Mouse (Mus musculus) heart, adult 2 months (tissue): ENCODE data around the gene Fdxacb1. TPM values are rescaled to one million over a fixed set of nuclear protein-coding genes. Genes with fewer than 3 reads are reported as not detected.

Experiments
- DNase-seq, 2 experiments: peaks; one replicate each; pipeline ENCODE4 v3.0.0; 2021
- H3K27ac ChIP-seq: fragments of 200-600 bp; 2 replicates; pipeline ENCODE4 v1.8.1; 2022
- H3K27me3 ChIP-seq: fragments of 200-500 bp; 2 replicates; pipeline ENCODE4 v1.6.1; 2012; ENCODE audit warnings: mild to moderate bottlenecking, low read length, inconsistent platforms, mixed read lengths; ENCODE audit not compliant: control insufficient read depth, insufficient read depth
- H3K36me3 ChIP-seq: fragments of 200-500 bp; 2 replicates; pipeline ENCODE4 v1.6.1; 2012; ENCODE audit warnings: low read length, inconsistent platforms; ENCODE audit not compliant: control insufficient read depth, insufficient read depth
- H3K4me1 ChIP-seq: fragments of 200-500 bp; 2 replicates; pipeline ENCODE4 v1.6.1; 2011; ENCODE audit warnings: low read length; ENCODE audit not compliant: control insufficient read depth, insufficient read depth
- H3K4me3 ChIP-seq: fragments of 200-600 bp; 2 replicates; pipeline ENCODE4 v1.8.1; 2022
- H3K79me2 ChIP-seq: fragments of 200-500 bp; replicated peaks from 2 replicates; pipeline ENCODE4 v1.6.1; 2012; ENCODE audit warnings: mild to moderate bottlenecking, inconsistent platforms, low read length, moderate library complexity, mixed read lengths; ENCODE audit not compliant: control insufficient read depth, insufficient read depth
- H3K9ac ChIP-seq: fragments of 200-500 bp; 2 replicates; pipeline ENCODE4 v1.6.1; 2012; ENCODE audit warnings: low read depth, mild to moderate bottlenecking, control low read depth, inconsistent platforms, low read length, mixed read lengths
- CTCF ChIP-seq: fragments of 200-600 bp; IDR thresholded peaks from 2 replicates; pipeline ENCODE4 v1.8.1; 2022; ENCODE audit warnings: antibody characterized with exemption, mild to moderate bottlenecking, moderate library complexity
- EP300 ChIP-seq: fragments of 200-500 bp; IDR thresholded peaks from 2 replicates; pipeline ENCODE4 v1.6.1; 2011; ENCODE audit warnings: low read depth, low read length, control low read depth; ENCODE audit not compliant: insufficient read depth
- POLR2A ChIP-seq: fragments of 200-500 bp; IDR thresholded peaks from 2 replicates; pipeline ENCODE4 v1.6.1; 2011; ENCODE audit warnings: mild to moderate bottlenecking, low read depth, low read length, control low read depth; ENCODE audit not compliant: insufficient read depth
- WGBS: fragments of 180-500 bp; shearing (Covaris S2); methylation state at CpG from one replicate; pipeline ENCODE4 v1.1.7; 2018; 5-methylcytosine and 5-hydroxymethylcytosine counted together
- intact Hi-C: fragments of 180-260 bp; cut with DNase I; formaldehyde crosslinking; loops from one replicate; pipeline ENCODE4 v1.15.1; 2025
- polyA plus RNA-seq: library from polyadenylated mRNA; depleted of rRNA; stranded (reverse); fragments of >200 nt; gene quantifications from 2 replicates; pipeline ENCODE4 v1.2.3, GENCODE M21; 2012; rRNA removed
- total RNA-seq, 2 experiments: library from RNA; stranded (reverse); gene quantifications; 2 replicates each; pipeline ENCODE4 v1.2.3; 2021

The Fdxacb1 gene
- total and polyA plus RNA-seq, 3 experiments = 3.4 to 5.1 (median 4.7) TPM

GRCm38 (mm10) chr9:50813796-50814195, 45.8 kb downstream of the Fdxacb1 start:
- WGBS = 94% methylated on average over 5 of the region's 5 CpGs
- DNase-seq = no peak
- Histone ChIP-seq H3K27me3 (no peaks in the 10 kb centered on the region), H3K4me1 (no peaks in the 10 kb centered on the region), H3K36me3 (no peaks in the 10 kb centered on the region), H3K9ac (no peak overlapping the region), H3K4me3 (no peak overlapping the region), H3K27ac (no peak overlapping the region), H3K79me2 (no peaks in the 10 kb centered on the region)
- intact Hi-C loops = no loop called here
- TF ChIP-seq POLR2A (no peak), EP300 (no peak), CTCF (no peak)

GRCm38 (mm10) chr9:50815666-50816065, 47.6 kb downstream of the Fdxacb1 start:
- no peak overlapping the region for H3K27ac ChIP-seq
- no peaks in the 10 kb centered on the region for H3K79me2 ChIP-seq
- TF ChIP-seq POLR2A = no peak
- no peak for TF ChIP-seq EP300
- no peak for TF ChIP-seq CTCF
- no peaks in the 10 kb centered on the region for H3K27me3 ChIP-seq
- H3K4me3 ChIP-seq = no peak overlapping the region
- intact Hi-C loops = no loop called here
- no peaks in the 10 kb centered on the region for H3K4me1 ChIP-seq
- no peak overlapping the region for H3K9ac ChIP-seq
- DNase-seq = no peak
- H3K36me3 ChIP-seq = no peaks in the 10 kb centered on the region
- 93% methylated on average over 4 of the region's 4 CpGs for WGBS

GRCm38 (mm10) chr9:50816512-50816911, 48.5 kb downstream of the Fdxacb1 start:
- no peak overlapping the region for H3K27ac ChIP-seq
- no peak overlapping the region for H3K4me3 ChIP-seq
- H3K79me2 ChIP-seq = no peaks in the 10 kb centered on the region
- 92% methylated on average over 1 of the region's 1 CpGs for WGBS
- H3K9ac ChIP-seq = no peak overlapping the region
- no peak for DNase-seq
- no peaks in the 10 kb centered on the region for H3K36me3 ChIP-seq
- TF ChIP-seq POLR2A (no peak), EP300 (no peak), CTCF (no peak)
- H3K27me3 ChIP-seq = no peaks in the 10 kb centered on the region
- intact Hi-C loops = no loop called here
- no peaks in the 10 kb centered on the region for H3K4me1 ChIP-seq

GRCm38 (mm10) chr9:50818050-50818449, 50.0 kb downstream of the Fdxacb1 start:
- no peak for DNase-seq
- H3K9ac ChIP-seq = no peak overlapping the region
- no peak overlapping the region for H3K4me3 ChIP-seq
- no peaks in the 10 kb centered on the region for H3K27me3 ChIP-seq
- TF ChIP-seq POLR2A = no peak
- TF ChIP-seq CTCF = no peak
- TF ChIP-seq EP300 = no peak
- H3K36me3 ChIP-seq = no peaks in the 10 kb centered on the region
- WGBS = 87% methylated on average over 6 of the region's 6 CpGs
- H3K27ac ChIP-seq = no peak overlapping the region
- no peaks in the 10 kb centered on the region for H3K79me2 ChIP-seq
- intact Hi-C loops = no loop called here
- no peaks in the 10 kb centered on the region for H3K4me1 ChIP-seq

GRCm38 (mm10) chr9:50819716-50820115, 51.7 kb downstream of the Fdxacb1 start:
- 90% methylated on average over 6 of the region's 6 CpGs for WGBS
- DNase-seq = no peak
- TF ChIP-seq CTCF = no peak
- TF ChIP-seq POLR2A = no peak
- no peak for TF ChIP-seq EP300
- no peak overlapping the region for H3K4me3 ChIP-seq
- no peak overlapping the region for H3K9ac ChIP-seq
- no peaks in the 10 kb centered on the region for H3K4me1 ChIP-seq
- no peaks in the 10 kb centered on the region for H3K36me3 ChIP-seq
- H3K27me3 ChIP-seq = no peaks in the 10 kb centered on the region
- no peak overlapping the region for H3K27ac ChIP-seq
- H3K79me2 ChIP-seq = no peaks in the 10 kb centered on the region
- intact Hi-C loops = no loop called here

GRCm38 (mm10) chr9:50821651-50822050, 53.6 kb downstream of the Fdxacb1 start:
- intact Hi-C loops = no loop called here
- H3K4me3 ChIP-seq = no peak overlapping the region
- TF ChIP-seq EP300 = no peak
- TF ChIP-seq POLR2A = no peak
- no peak for TF ChIP-seq CTCF
- H3K27me3 ChIP-seq = no peaks in the 10 kb centered on the region
- no peaks in the 10 kb centered on the region for H3K4me1 ChIP-seq
- no peak overlapping the region for H3K27ac ChIP-seq
- H3K79me2 ChIP-seq = no peaks in the 10 kb centered on the region
- no peaks in the 10 kb centered on the region for H3K36me3 ChIP-seq
- 90% methylated on average over 6 of the region's 6 CpGs for WGBS
- H3K9ac ChIP-seq = no peak overlapping the region
- DNase-seq = no peak

GRCm38 (mm10) chr9:50822216-50822615, 54.2 kb downstream of the Fdxacb1 start:
- H3K27ac ChIP-seq = no peak overlapping the region
- intact Hi-C loops = no loop called here
- H3K36me3 ChIP-seq = no peaks in the 10 kb centered on the region
- no peak overlapping the region for H3K9ac ChIP-seq
- TF ChIP-seq CTCF (no peak), POLR2A (no peak), EP300 (no peak)
- H3K79me2 ChIP-seq = no peaks in the 10 kb centered on the region
- no peaks in the 10 kb centered on the region for H3K4me1 ChIP-seq
- no peak for DNase-seq
- H3K27me3 ChIP-seq = no peaks in the 10 kb centered on the region
- 95% methylated on average over 5 of the region's 5 CpGs for WGBS
- no peak overlapping the region for H3K4me3 ChIP-seq

Other genes with a start within 250 kb of the Fdxacb1 start
- gene Pts, start 239.5 kb upstream of the Fdxacb1 start, total RNA-seq = 10 to 100 TPM; 24.8 to 30.2 TPM
- gene Pts, start 239.5 kb upstream of the Fdxacb1 start, polyA plus RNA-seq = 28.7 and 63.3 TPM in 2 replicates
- 1 to 10 TPM; 1.0 to 1.2 TPM for gene Il18, start 213.4 kb upstream of the Fdxacb1 start, total RNA-seq
- 0.53 and 1.6 TPM in 2 replicates for gene Il18, start 213.4 kb upstream of the Fdxacb1 start, polyA plus RNA-seq
- gene Bco2, start 213.1 kb upstream of the Fdxacb1 start, total RNA-seq = under 1 TPM; 0.39 to 0.50 TPM
- 0.32 and 0.33 TPM in 2 replicates for gene Bco2, start 213.1 kb upstream of the Fdxacb1 start, polyA plus RNA-seq
- gene Tex12, start 206.9 kb upstream of the Fdxacb1 start, total RNA-seq = not detected
- gene Tex12, start 206.9 kb upstream of the Fdxacb1 start, polyA plus RNA-seq = not detected in 2 replicates
- 100 to 1,000 TPM; 593 to 673 TPM for gene Sdhd, start 164.4 kb upstream of the Fdxacb1 start, total RNA-seq
- 722 and 984 TPM in 2 replicates for gene Sdhd, start 164.4 kb upstream of the Fdxacb1 start, polyA plus RNA-seq
- gene Timm8b, start 164.3 kb upstream of the Fdxacb1 start, total RNA-seq = 100 to 1,000 TPM; 251 to 294 TPM
- gene Timm8b, start 164.3 kb upstream of the Fdxacb1 start, polyA plus RNA-seq = 289 and 341 TPM in 2 replicates
- under 1 TPM in 1 of 2 experiments, not detected in 1; 0.31 TPM for gene Pih1d2, start 150.9 kb upstream of the Fdxacb1 start, total RNA-seq
- gene Pih1d2, start 150.9 kb upstream of the Fdxacb1 start, polyA plus RNA-seq = 0.50 and 0.66 TPM in 2 replicates
- gene Nkapd1, start 150.8 kb upstream of the Fdxacb1 start, total RNA-seq = 10 to 100 TPM; 11.9 to 13.2 TPM
- 3.1 and 4.6 TPM in 2 replicates for gene Nkapd1, start 150.8 kb upstream of the Fdxacb1 start, polyA plus RNA-seq
- gene Dlat, start 108.5 kb upstream of the Fdxacb1 start, total RNA-seq = 100 to 1,000 TPM; 364 to 415 TPM
- 175 and 243 TPM in 2 replicates for gene Dlat, start 108.5 kb upstream of the Fdxacb1 start, polyA plus RNA-seq
- gene Dixdc1, start 28.7 kb upstream of the Fdxacb1 start, total RNA-seq = 1 to 10 TPM; 3.4 to 5.4 TPM
- 2.6 and 4.9 TPM in 2 replicates for gene Dixdc1, start 28.7 kb upstream of the Fdxacb1 start, polyA plus RNA-seq
- 1 to 10 TPM; 2.9 to 4.3 TPM for gene 2310030G06Rik, start 21.7 kb upstream of the Fdxacb1 start, total RNA-seq
- gene 2310030G06Rik, start 21.7 kb upstream of the Fdxacb1 start, polyA plus RNA-seq = 5.6 and 7.4 TPM in 2 replicates
- gene Cryab, start 16.9 kb upstream of the Fdxacb1 start, total RNA-seq = 1,000 to 10,000 TPM; 2,783 to 3,339 TPM
- 3,110 and 4,349 TPM in 2 replicates for gene Cryab, start 16.9 kb upstream of the Fdxacb1 start, polyA plus RNA-seq
- gene Hspb2, start 15.9 kb upstream of the Fdxacb1 start, total RNA-seq = 100 to 1,000 TPM; 131 to 139 TPM
- 201 and 224 TPM in 2 replicates for gene Hspb2, start 15.9 kb upstream of the Fdxacb1 start, polyA plus RNA-seq
- gene Alg9, start 6.8 kb downstream of the Fdxacb1 start, total RNA-seq = 1 to 10 TPM; 9.6 to 9.9 TPM
- gene Alg9, start 6.8 kb downstream of the Fdxacb1 start, polyA plus RNA-seq = 13.4 and 19.9 TPM in 2 replicates
- 10 to 100 TPM; 11.8 to 12.1 TPM for gene 1110032A03Rik, start 7.3 kb downstream of the Fdxacb1 start, total RNA-seq
- gene 1110032A03Rik, start 7.3 kb downstream of the Fdxacb1 start, polyA plus RNA-seq = 34.5 and 39.0 TPM in 2 replicates
- gene Ppp2r1b, start 77.1 kb downstream of the Fdxacb1 start, total RNA-seq = 10 to 100 TPM; 10.3 to 10.8 TPM
- gene Ppp2r1b, start 77.1 kb downstream of the Fdxacb1 start, polyA plus RNA-seq = 5.4 and 7.1 TPM in 2 replicates
- gene Sik2, start 240.8 kb downstream of the Fdxacb1 start, total RNA-seq = 10 to 100 TPM; 22.2 to 26.9 TPM
- 14.6 and 15.8 TPM in 2 replicates for gene Sik2, start 240.8 kb downstream of the Fdxacb1 start, polyA plus RNA-seq